12 mouse cellular contexts compared by ENCODE assay signal in the genomic region with DNA sequence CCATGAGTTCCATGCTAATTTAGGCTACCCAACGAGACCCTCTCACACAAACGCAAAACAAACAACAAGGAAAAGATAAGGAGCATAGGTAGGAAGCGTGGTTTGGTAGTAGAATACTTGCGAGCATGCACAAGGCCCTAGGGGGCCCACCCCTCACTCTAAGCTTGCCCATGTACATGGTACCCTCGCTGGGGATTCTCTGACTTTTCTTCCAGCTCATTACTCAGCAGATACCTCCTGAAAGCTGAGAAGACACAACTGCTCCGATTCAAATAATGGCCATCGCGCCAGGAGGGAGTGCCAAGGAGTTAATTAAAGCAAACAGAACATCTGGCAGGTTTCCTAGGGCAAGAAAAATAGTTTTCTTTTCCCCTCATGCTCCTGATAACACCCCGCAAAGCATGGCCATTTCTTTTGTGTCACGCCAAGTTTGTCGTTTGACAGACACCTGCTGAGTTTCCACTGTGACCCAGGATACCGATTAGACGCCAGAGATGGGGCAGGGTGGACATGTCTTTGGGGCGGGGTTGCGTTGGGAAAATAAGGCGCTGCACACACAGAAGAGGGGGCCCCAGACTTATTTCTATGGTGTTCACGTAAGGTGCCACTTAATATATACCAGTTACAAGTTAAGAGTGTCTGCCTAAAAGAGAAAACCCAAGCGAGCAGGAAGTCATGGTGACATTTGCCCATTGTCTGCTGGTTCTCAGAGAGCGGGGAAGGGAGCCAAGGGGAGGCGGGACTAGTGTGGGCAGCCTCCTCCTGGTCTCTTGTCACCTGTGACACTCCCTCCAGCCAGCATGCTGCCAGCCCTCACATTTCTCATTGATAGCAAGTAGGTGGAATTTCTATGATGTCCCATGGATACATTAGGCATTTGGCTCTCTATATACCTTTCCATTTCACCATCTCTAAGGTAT. TPM values are rescaled to one million over a fixed set of nuclear protein-coding genes. Genes with fewer than 3 reads are reported as not detected.
DNase-seq lines count a peak whose midpoint lies in the region; ATAC-seq lines count a peak whose summit lies in the region.
"Had no signal": no experiment of that assay in that cellular context is flagged by ENCODE, and none has a peak within 500 bp of the region (broad histone marks: within the 10 kb centered on the region; RNA-seq: fewer than 3 reads in every experiment).

No protein-coding gene starts in this region.

- no peaks in the 10 kb centered on the region for H3K9me3 ChIP-seq in heart, embryonic 16.5 days (replicated peaks; ENCODE audit: control insufficient read depth, low read length)
- H3K9me3 ChIP-seq in forebrain, embryonic 12.5 days: no peaks in the 10 kb centered on the region
- no peaks in the 10 kb centered on the region for H3K9me3 ChIP-seq in neural tube, embryonic 15.5 days (replicated peaks)
- H3K9me3 ChIP-seq in liver, embryonic 12.5 days (replicated peaks): no peaks in the 10 kb centered on the region
- H3K9me3 ChIP-seq: embryonic facial prominence, embryonic 12.5 days; limb, embryonic 12.5 days; midbrain, embryonic 12.5 days had no signal

- H3K27ac ChIP-seq in heart, embryonic 16.5 days (ENCODE audit: low read length): peak overlapping the region; percentile 4; the same call in 1 of the 2 replicates
- no peak overlapping the region for H3K27ac ChIP-seq in forebrain, embryonic 12.5 days
- no peak overlapping the region for H3K27ac ChIP-seq in neural tube, embryonic 15.5 days (replicated peaks)
- H3K27ac ChIP-seq in liver, embryonic 12.5 days: no peak overlapping the region
- H3K27ac ChIP-seq: embryonic facial prominence, embryonic 12.5 days; limb, embryonic 12.5 days; midbrain, embryonic 12.5 days had no signal

- H3K4me2 ChIP-seq in heart, embryonic 16.5 days (ENCODE audit: low read depth, low read length): peak overlapping the region; percentile 30; the same call in 1 of the 2 replicates
- H3K4me2 ChIP-seq in forebrain, embryonic 12.5 days: no peak overlapping the region
- no peak overlapping the region for H3K4me2 ChIP-seq in neural tube, embryonic 15.5 days
- no peak overlapping the region for H3K4me2 ChIP-seq in liver, embryonic 12.5 days
- H3K4me2 ChIP-seq: embryonic facial prominence, embryonic 12.5 days; limb, embryonic 12.5 days; midbrain, embryonic 12.5 days had no signal

- no peaks in the 10 kb centered on the region for H3K27me3 ChIP-seq in heart, embryonic 16.5 days (ENCODE audit: control insufficient read depth, insufficient read depth, low read length)
- no peaks in the 10 kb centered on the region for H3K27me3 ChIP-seq in forebrain, embryonic 12.5 days
- H3K27me3 ChIP-seq in neural tube, embryonic 15.5 days (replicated peaks): no peaks in the 10 kb centered on the region
- H3K27me3 ChIP-seq in liver, embryonic 12.5 days (replicated peaks): 0 out of 2 replicates have a peak, but pooled peaks cover 6% of the 10 kb centered on the region
- H3K27me3 ChIP-seq: embryonic facial prominence, embryonic 12.5 days; limb, embryonic 12.5 days; midbrain, embryonic 12.5 days had no signal

- no peak overlapping the region for H3K9ac ChIP-seq in heart, embryonic 16.5 days (ENCODE audit: low read length)
- no peak overlapping the region for H3K9ac ChIP-seq in forebrain, embryonic 12.5 days
- no peak overlapping the region for H3K9ac ChIP-seq in neural tube, embryonic 15.5 days (replicated peaks)
- no peak overlapping the region for H3K9ac ChIP-seq in liver, embryonic 12.5 days
- H3K9ac ChIP-seq: embryonic facial prominence, embryonic 12.5 days; limb, embryonic 12.5 days; midbrain, embryonic 12.5 days had no signal

- WGBS in heart, embryonic 16.5 days: 39% methylated on average over 20 of the region's 20 CpGs
- WGBS in forebrain, embryonic 12.5 days: 80% methylated on average over 20 of the region's 20 CpGs
- WGBS in neural tube, embryonic 15.5 days: 59% methylated on average over 20 of the region's 20 CpGs
- 62% methylated on average over 20 of the region's 20 CpGs for WGBS in liver, embryonic 12.5 days (ENCODE audit: insufficient replicate concordance)

- no peak for ATAC-seq in cerebellum, adult (ENCODE audit: insufficient number of reproducible peaks, low FRiP score, low TSS enrichment)
- peak; percentile 61 for ATAC-seq in heart, embryonic 16.5 days (replicated peaks; ENCODE audit: extremely low read depth, insufficient read depth, low FRiP score)
- no peak for ATAC-seq in forebrain, embryonic 12.5 days (ENCODE audit: low FRiP score)
- no peak; the same call in 1 of the 2 replicates for ATAC-seq in neural tube, embryonic 15.5 days (ENCODE audit: low FRiP score)
- no peak for ATAC-seq in liver, embryonic 12.5 days
- ATAC-seq: activated CD4-positive, CD25-positive, alpha-beta regulatory T cell, adult 4 months had no signal

- peak; percentile 48 for DNase-seq in cerebellum, adult 11 months
- peak; percentile 68 to 75 for DNase-seq in cerebellum, adult 18-20 months
- peak; percentile 50 to 68 for DNase-seq in lung, adult 18-20 months

- H3K4me3 ChIP-seq in heart, embryonic 16.5 days (ENCODE audit: low read length): no peak overlapping the region
- no peak overlapping the region for H3K4me3 ChIP-seq in forebrain, embryonic 12.5 days (replicated peaks)
- no peak overlapping the region for H3K4me3 ChIP-seq in neural tube, embryonic 15.5 days (replicated peaks)
- no peak overlapping the region for H3K4me3 ChIP-seq in liver, embryonic 12.5 days
- H3K4me3 ChIP-seq: embryonic facial prominence, embryonic 12.5 days; limb, embryonic 12.5 days; midbrain, embryonic 12.5 days had no signal

- peaks cover 30% of the 10 kb centered on the region for H3K4me1 ChIP-seq in heart, embryonic 16.5 days (ENCODE audit: control insufficient read depth, insufficient read depth, low read length)
- H3K4me1 ChIP-seq in forebrain, embryonic 12.5 days: 0 out of 2 replicates have a peak, but pooled peaks cover 4% of the 10 kb centered on the region
- peaks cover 29% of the 10 kb centered on the region for H3K4me1 ChIP-seq in neural tube, embryonic 15.5 days
- peaks cover 24% of the 10 kb centered on the region for H3K4me1 ChIP-seq in liver, embryonic 12.5 days

- H3K36me3 ChIP-seq in heart, embryonic 16.5 days (ENCODE audit: control insufficient read depth, insufficient read depth): no peaks in the 10 kb centered on the region
- H3K36me3 ChIP-seq in forebrain, embryonic 12.5 days (replicated peaks): no peaks in the 10 kb centered on the region
- no peaks in the 10 kb centered on the region for H3K36me3 ChIP-seq in neural tube, embryonic 15.5 days
- no peaks in the 10 kb centered on the region for H3K36me3 ChIP-seq in liver, embryonic 12.5 days
- H3K36me3 ChIP-seq: embryonic facial prominence, embryonic 12.5 days; limb, embryonic 12.5 days; midbrain, embryonic 12.5 days had no signal

RNA-seq across cellular contexts. Expression of a gene that starts 36.2 kb away (rescaled TPM):
- 6.0 and 8.2 TPM in 2 replicates for polyA plus RNA-seq in heart, embryonic 16.5 days (2015; fragmentation: Nextera tagmentation; extraction: Ambion mirVana)
- polyA plus RNA-seq in forebrain, embryonic 12.5 days (2016; fragmentation: Nextera tagmentation; extraction: Ambion mirVana): 4.6 and 6.0 TPM in 2 replicates
- 35.7 and 48.0 TPM in 2 replicates for polyA plus RNA-seq in neural tube, embryonic 15.5 days (2015; fragmentation: Nextera tagmentation; extraction: Ambion mirVana)
- polyA plus RNA-seq in liver, embryonic 12.5 days (2016; fragmentation: Nextera tagmentation; extraction: Ambion mirVana): 1.9 and 2.3 TPM in 2 replicates

RNA-seq across cellular contexts. Expression of a gene that starts 58.8 kb away (rescaled TPM):
- 11.5 and 12.0 TPM in 2 replicates for polyA plus RNA-seq in heart, embryonic 16.5 days (2015; fragmentation: Nextera tagmentation; extraction: Ambion mirVana)
- 24.8 and 25.8 TPM in 2 replicates for polyA plus RNA-seq in forebrain, embryonic 12.5 days (2016; fragmentation: Nextera tagmentation; extraction: Ambion mirVana)
- 13.9 and 14.7 TPM in 2 replicates for polyA plus RNA-seq in neural tube, embryonic 15.5 days (2015; fragmentation: Nextera tagmentation; extraction: Ambion mirVana)
- 12.2 and 12.6 TPM in 2 replicates for polyA plus RNA-seq in liver, embryonic 12.5 days (2016; fragmentation: Nextera tagmentation; extraction: Ambion mirVana)
